Mouse (Mus musculus): ENCODE results near the gene Wscd1. TPM values are rescaled to one million over a fixed set of nuclear protein-coding genes. Genes with fewer than 3 reads are reported as not detected.

Wscd1 gene
- total RNA-seq (2021), result 1 to 10 TPM; 2.9 to 4.3 TPM
- long read RNA-seq, experiment 1, partial matches to known transcripts, result 0 of 3 reads
- long read RNA-seq, experiment 1, other reads (novel, unspliced or antisense), result 0 of 3 reads
- long read RNA-seq, experiment 2, transcript Wscd1-203 (9 exons, 2,866 nt), result major isoform, 30 of 32 reads
- long read RNA-seq, experiment 2, partial matches to known transcripts, result 0 of 32 reads
- long read RNA-seq, experiment 2, other reads (novel, unspliced or antisense), result 2 of 32 reads

- no peak for DNase-seq (ENCODE audit: low spot score in 2 of 2)
Measured at GRCm38 (mm10) chr11:71749671-71750070, at the start of gene Wscd1. Gene Wscd1, plus strand, starts transcription at chr11:71749920.

- DNase-seq (ENCODE audit: low spot score in 2 of 2), result no peak
Measured at GRCm38 (mm10) chr11:71728066-71728465, 21.7 kb upstream of the Wscd1 start.

- DNase-seq (ENCODE audit: low spot score in 2 of 2), result no peak
Measured at GRCm38 (mm10) chr11:71729287-71729686, 20.4 kb upstream of the Wscd1 start.

- DNase-seq (ENCODE audit: low spot score in 2 of 2), result no peak
Measured at GRCm38 (mm10) chr11:71733771-71734170, 15.9 kb upstream of the Wscd1 start.

- DNase-seq (ENCODE audit: low spot score in 2 of 2), result no peak
Measured at GRCm38 (mm10) chr11:71737106-71737505, 12.6 kb upstream of the Wscd1 start.

- DNase-seq (ENCODE audit: low spot score in 2 of 2), result no peak
Measured at GRCm38 (mm10) chr11:71738501-71739045, 11.1 kb upstream of the Wscd1 start.

DNA sequence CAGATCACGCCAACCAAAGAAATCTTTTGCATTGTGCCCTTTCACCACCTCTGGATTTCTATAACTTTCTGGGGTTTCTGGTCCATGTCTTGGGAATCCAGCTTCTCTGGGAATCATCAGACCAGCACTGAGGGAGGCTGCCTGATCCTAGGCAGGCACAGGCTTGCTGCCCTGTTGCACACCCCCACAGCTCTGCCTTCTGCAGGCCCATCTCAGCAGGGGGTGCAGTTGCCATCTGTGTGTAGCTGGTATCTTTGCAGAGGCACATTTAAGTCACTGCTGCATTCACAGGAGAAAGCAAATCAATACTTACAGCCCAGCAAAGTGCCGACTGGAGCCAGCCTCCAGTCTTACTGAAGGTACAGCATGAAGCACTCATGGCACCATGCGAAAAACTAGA is 3.8 kb upstream of the Wscd1 start:
- DNase-seq (ENCODE audit: low spot score in 2 of 2), result no peak

DNA sequence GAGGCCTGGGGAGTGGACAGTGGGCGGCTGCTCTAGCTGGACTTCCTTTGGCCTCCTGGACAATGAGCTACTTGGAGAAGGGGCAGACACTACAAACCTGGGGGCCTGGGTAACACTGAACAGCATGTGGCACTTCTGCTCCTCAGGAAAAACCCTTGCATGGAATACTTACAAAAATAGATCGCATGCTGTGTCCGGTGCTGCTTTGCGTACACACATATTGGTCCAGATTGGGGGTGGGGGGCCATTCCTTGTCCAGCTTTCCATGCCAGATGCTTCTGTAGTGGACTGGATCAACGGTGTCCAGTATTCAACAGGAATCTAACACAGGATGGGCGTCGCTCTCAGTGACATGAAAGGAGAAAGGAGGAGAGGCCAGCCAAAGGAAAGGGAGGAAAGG is 2.0 kb upstream of the Wscd1 start:
- DNase-seq (ENCODE audit: low spot score in 2 of 2), result no peak

GRCm38 (mm10) chr11:71750534-71751173 is 934 bp downstream of the Wscd1 start:
- peak; percentile 37 to 54 for DNase-seq (ENCODE audit: low spot score in 2 of 2)

DNA sequence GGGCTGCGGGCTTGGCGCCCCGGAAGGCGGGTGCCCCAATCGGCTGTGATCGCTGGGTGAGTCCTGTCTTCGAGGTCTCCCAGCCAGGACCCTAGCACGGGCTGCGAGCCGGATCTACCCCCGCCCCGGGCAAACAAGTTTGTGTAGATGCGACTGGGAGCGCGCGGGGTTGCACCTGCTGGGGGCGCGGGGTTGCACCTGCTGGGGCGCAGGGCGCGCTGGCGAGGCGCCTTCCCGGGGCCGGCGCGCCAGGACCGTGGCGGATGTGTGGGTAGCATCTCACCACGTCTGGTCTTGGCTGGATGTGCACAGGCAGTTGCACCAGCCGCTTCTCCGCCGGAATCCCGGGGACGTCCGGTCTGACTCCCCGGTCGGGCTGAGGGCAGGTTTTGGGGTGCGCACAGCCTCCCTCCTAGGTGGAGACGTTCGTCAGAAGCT is 1.5 kb downstream of the Wscd1 start:
- DNase-seq (ENCODE audit: low spot score in 2 of 2), result peak; percentile 24 to 26

DNA sequence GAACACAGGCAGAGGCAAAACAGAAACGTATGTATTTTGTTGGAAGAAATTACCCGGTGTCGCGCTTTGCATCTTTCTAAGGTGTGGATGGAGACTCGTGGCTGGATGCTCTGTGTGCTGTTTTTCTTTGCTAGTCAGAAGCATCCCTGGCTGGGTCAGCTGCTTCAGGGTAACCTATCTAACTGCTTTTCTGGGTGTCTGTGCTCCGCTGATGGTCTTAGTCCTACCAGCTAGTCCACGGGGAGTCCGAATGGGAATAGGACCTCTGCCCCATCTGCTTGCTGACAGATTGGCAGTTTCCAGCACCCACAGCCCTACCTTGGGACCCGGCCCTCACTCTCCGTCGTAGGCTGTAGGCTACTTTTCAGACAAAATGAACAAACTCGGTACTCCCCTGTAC is 2.0 kb downstream of the Wscd1 start:
- no peak for DNase-seq (ENCODE audit: low spot score in 2 of 2)

- no peak for DNase-seq (ENCODE audit: low spot score in 2 of 2)
Measured at GRCm38 (mm10) chr11:71752626-71753025, 2.9 kb downstream of the Wscd1 start.

- DNase-seq (ENCODE audit: low spot score in 2 of 2), result no peak
Measured at GRCm38 (mm10) chr11:71755115-71755514, 5.4 kb downstream of the Wscd1 start.

- no peak for DNase-seq (ENCODE audit: low spot score in 2 of 2)
Measured at GRCm38 (mm10) chr11:71756325-71756724, 6.6 kb downstream of the Wscd1 start.

GRCm38 (mm10) chr11:71758211-71759110 is 8.7 kb downstream of the Wscd1 start:
- DNase-seq (ENCODE audit: low spot score in 2 of 2), result peak in 1 of 2 experiments; percentile 25

GRCm38 (mm10) chr11:71760991-71761390 is 11.3 kb downstream of the Wscd1 start:
- DNase-seq (ENCODE audit: low spot score in 2 of 2), result no peak

- DNase-seq (ENCODE audit: low spot score in 2 of 2), result no peak
Measured at GRCm38 (mm10) chr11:71763154-71763553, 13.4 kb downstream of the Wscd1 start.

DNA sequence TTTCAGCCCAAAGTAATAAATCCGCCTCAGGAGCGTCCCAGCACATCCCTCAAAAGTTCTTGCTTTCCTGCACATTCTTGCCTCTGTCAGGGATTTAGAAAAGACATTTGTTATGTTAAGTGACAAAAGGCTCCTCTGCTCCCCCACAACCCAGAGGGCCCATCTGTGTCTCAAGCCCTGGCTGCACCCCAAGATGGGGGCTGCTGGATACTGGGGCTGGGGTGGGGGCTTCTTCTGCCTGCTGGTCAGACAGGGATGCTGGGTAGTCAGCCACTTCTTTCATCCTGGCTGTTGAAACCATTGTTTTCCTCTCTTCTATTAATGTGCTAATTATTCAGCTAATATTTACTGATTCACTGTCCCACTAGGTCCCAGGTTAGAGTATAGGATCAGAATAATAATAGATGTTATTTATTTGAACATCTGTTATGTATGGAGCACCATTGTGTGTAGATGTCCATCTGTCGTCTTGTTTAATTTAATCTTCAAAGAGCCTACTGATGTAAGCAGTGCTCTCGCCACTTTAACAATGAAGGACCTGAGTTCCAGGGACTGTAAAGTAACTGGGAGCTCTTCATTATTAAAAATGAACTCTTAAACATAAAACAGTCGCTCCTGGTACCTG is 14.0 kb downstream of the Wscd1 start:
- no peak for DNase-seq (ENCODE audit: low spot score in 2 of 2)

DNA sequence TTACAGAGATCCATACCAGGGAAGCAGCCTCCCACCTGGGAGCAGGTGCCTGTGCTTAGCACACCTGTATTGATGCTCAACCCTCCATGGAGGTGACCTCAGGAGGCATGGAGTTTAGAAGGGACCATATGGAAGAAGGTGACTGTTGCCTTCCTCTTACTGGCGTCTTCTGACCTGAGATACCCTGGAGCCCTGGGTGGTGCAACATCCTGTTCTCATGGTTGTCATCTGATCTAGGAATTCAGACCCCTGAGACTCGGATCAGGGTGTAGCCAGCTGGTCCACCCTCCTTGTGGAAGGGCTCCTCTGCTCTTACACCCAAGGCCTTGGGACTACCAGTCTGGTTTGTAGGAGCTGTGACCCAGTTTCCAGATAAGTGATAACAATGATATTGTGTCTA is 15.0 kb downstream of the Wscd1 start:
- no peak for DNase-seq (ENCODE audit: low spot score in 2 of 2)

DNA sequence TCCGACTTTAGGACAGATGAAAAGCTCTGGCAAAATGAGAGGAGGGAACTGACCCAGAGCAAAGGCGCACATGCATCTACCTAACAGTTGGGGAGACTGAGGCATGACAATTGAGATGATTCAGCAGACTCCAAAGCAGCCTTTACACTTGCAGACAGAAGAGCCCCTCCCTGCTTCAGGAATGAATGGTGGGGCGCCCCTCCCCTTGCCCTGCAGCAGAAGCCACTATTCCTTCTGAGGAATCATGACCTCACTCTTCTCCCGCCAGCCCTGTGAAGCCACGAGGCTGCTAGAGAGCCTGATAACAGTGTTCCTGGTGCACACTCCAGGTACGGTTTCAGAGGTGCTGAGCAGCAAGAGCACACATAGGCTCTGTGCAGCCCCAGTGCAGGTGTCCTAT is 15.6 kb downstream of the Wscd1 start:
- DNase-seq (ENCODE audit: low spot score in 2 of 2), result no peak

DNA sequence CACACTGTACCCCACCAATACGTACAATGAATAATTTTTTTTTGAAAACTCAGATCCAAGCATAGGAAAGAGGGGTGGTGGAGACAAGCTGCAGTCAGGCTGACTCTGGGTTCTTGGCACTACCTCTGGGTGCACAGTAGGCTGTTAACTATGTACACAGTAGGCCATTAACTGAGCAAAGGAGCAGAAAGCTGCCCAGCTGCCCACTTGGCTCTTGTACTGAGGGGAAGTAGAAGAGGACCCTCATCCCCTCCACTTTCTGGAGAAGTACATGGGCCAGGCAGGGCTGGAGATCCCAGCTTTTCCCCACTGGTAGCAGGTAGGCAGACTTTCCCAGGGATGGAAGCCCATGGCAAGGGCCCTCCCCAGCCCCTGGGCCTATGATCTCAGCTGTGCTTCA is 16.7 kb downstream of the Wscd1 start:
- no peak for DNase-seq (ENCODE audit: low spot score in 2 of 2)

Measured in adrenal gland, adult 18-20 months (tissue).